Mouse (Mus musculus) large intestine, adult 2 months (tissue): ENCODE measurements at regions not wholly inside any gene's neighbourhood (a gene's known extent, or its start where the extent isn't known, plus 50 kb on each side); places are given as distances from the start of the nearest gene placed in this dataset.

Experiments used
- DNase-seq: peaks from one replicate; pipeline ENCODE4 v3.0.0-alpha.2; 2012; ENCODE audit warnings: low read depth, low spot score
- WGBS: fragments of 180-500 bp; shearing (Covaris S2); methylation state at CpG from one replicate; pipeline ENCODE4 v1.1.7; 2018; 5-methylcytosine and 5-hydroxymethylcytosine counted together

- WGBS, result 42% methylated on average over 16 of the region's 16 CpGs
Observed at GRCm38 (mm10) chr13:42575725-42576426, 104.5 kb upstream of the Phactr1 start.

GRCm38 (mm10) chr13:42579471-42579870 is 101.0 kb upstream of the Phactr1 start:
- 15% methylated on average over 3 of the region's 3 CpGs for WGBS
- DNase-seq, result no peak

More at GRCm38 (mm10) chr13:42575725-42576426, 104.5 kb upstream of the Phactr1 start:
- peak; percentile 56 for DNase-seq

GRCm38 (mm10) chr13:42589136-42589535 is 91.3 kb upstream of the Phactr1 start:
- whole genome bisulfite sequencing, result 76% methylated on average over 2 of the region's 2 CpGs
- DNase-seq, result no peak

- WGBS, result 54% methylated on average over 5 of the region's 5 CpGs
- DNase-seq, result no peak
Observed at GRCm38 (mm10) chr13:42589607-42590006, 90.8 kb upstream of the Phactr1 start.

- WGBS, result 89% methylated on average over 6 of the region's 6 CpGs
- DNase-seq, result no peak
Observed at GRCm38 (mm10) chr13:42590415-42590814, 90.0 kb upstream of the Phactr1 start.

GRCm38 (mm10) chr13:42592945-42593344 is 87.5 kb upstream of the Phactr1 start:
- 49% methylated on average over 3 of the region's 3 CpGs for WGBS
- DNase-seq, result no peak

- no peak for DNase-seq
- WGBS, result 81% methylated on average over 11 of the region's 11 CpGs
Observed at GRCm38 (mm10) chr13:42593488-42594170, 86.8 kb upstream of the Phactr1 start.

- no peak for DNase-seq
- WGBS, result 22% methylated on average over 3 of the region's 3 CpGs
Observed at GRCm38 (mm10) chr13:42595180-42595579, 85.2 kb upstream of the Phactr1 start.

- 42% methylated on average over 3 of the region's 3 CpGs for WGBS
- no peak for DNase-seq
Observed at GRCm38 (mm10) chr13:42597781-42598180, 82.6 kb upstream of the Phactr1 start.

GRCm38 (mm10) chr13:42603308-42603707 is 77.1 kb upstream of the Phactr1 start:
- 63% methylated on average over 4 of the region's 4 CpGs for WGBS
- DNase-seq, result no peak

- DNase-seq, result no peak
- WGBS, result 63% methylated on average over 10 of the region's 10 CpGs
Observed at GRCm38 (mm10) chr13:42607735-42608134, 72.7 kb upstream of the Phactr1 start.

GRCm38 (mm10) chr13:42608963-42609362 is 71.5 kb upstream of the Phactr1 start:
- no peak for DNase-seq
- 48% methylated on average over 4 of the region's 4 CpGs for WGBS

- 31% methylated on average over 4 of the region's 4 CpGs for WGBS
- DNase-seq, result no peak
Observed at GRCm38 (mm10) chr13:42613326-42613725, 67.1 kb upstream of the Phactr1 start.

- WGBS, result 86% methylated on average over 5 of the region's 5 CpGs
Observed at GRCm38 (mm10) chr13:42615826-42616225, 64.6 kb upstream of the Phactr1 start.

GRCm38 (mm10) chr13:42617225-42617624 is 63.2 kb upstream of the Phactr1 start:
- no peak for DNase-seq
- WGBS, result 93% methylated on average over 6 of the region's 6 CpGs

More at GRCm38 (mm10) chr13:42615826-42616225, 64.6 kb upstream of the Phactr1 start:
- DNase-seq, result no peak

GRCm38 (mm10) chr13:42617844-42618243 is 62.6 kb upstream of the Phactr1 start:
- WGBS, result 20% methylated on average over 4 of the region's 4 CpGs
- peak; percentile 61 for DNase-seq

- 96% methylated on average over 6 of the region's 6 CpGs for WGBS
- DNase-seq, result no peak
Observed at GRCm38 (mm10) chr13:42619555-42620280, 60.7 kb upstream of the Phactr1 start.

GRCm38 (mm10) chr13:42623491-42623890 is 56.9 kb upstream of the Phactr1 start:
- 48% methylated on average over 5 of the region's 5 CpGs for WGBS
- no peak for DNase-seq
